Mouse (Mus musculus) neural tube, postnatal 0 days (tissue): ENCODE measurements around the gene Pllp. TPM values are rescaled to one million over a fixed set of nuclear protein-coding genes. Genes with fewer than 3 reads are reported as not detected.

Source experiments
- polyA plus RNA-seq: library from polyadenylated mRNA; unstranded; fragments of >200 nt; fragmentation: Nextera tagmentation; extraction: Ambion mirVana; gene quantifications from 2 replicates; pipeline ENCODE4 v1.2.1, GENCODE M21; 2015

Pllp gene
- polyA plus RNA-seq, result 33.5 and 39.9 TPM in 2 replicates

DNA sequence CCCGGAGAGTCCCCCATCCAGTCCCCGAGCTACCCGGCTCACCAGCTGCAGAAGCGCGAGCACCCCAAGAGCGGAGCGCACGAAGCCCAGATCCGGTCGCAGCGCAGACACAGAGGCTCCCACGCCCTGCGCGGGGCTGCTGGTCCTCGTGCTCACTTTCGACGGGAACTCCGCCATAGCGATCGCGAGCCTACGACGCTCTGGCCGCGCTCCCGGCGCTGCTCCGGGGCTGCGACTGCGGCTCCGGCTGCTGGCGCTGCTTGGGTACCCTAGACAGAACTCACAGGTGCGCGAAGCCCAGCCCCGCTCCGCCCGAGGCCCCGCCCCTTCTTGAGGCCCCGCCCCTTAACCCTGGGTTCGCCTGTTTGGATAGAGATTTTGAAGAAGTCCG lies at the start of gene Pllp:
Pllp (minus strand) TSS at position 285 of the 391 bp plus-strand sequence.

DNA sequence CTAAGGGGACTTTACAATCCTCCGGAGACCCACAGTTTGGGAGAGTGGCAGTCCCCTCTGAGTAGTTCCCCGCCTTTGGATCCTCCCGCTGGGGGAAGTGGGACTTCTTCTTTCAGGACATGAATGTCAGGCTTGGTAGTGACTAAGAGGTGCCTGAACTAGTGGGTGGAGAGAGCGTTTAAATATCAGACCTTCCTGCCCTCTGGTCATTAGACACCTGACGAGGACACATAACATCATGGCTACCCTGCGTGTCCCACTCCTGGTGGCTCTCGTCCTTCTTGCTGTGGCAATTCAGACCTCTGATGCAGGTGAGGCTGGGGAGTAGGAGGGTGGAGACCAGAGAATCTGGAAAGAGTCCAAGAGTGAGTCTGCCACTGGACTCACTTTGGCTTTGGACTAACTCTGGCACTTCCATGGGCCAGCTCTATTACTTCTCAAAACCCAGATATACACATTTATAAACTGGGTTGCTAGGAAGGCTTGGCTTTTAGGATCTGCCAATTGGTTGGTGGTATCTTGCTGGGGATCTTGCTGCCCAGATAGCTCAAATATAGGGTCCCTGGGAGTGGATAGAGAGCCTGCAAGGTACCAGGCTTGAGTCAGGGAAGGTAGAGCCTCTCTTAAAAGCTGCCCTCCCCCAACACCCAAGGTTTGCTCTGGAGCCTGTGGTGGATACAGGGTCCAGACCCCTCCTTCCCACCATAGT lies 49.6 kb upstream of the Pllp start, which contains the start of gene Ccl22:
Ccl22 (plus strand) TSS at position 115 of the 709 bp plus-strand sequence.

DNA sequence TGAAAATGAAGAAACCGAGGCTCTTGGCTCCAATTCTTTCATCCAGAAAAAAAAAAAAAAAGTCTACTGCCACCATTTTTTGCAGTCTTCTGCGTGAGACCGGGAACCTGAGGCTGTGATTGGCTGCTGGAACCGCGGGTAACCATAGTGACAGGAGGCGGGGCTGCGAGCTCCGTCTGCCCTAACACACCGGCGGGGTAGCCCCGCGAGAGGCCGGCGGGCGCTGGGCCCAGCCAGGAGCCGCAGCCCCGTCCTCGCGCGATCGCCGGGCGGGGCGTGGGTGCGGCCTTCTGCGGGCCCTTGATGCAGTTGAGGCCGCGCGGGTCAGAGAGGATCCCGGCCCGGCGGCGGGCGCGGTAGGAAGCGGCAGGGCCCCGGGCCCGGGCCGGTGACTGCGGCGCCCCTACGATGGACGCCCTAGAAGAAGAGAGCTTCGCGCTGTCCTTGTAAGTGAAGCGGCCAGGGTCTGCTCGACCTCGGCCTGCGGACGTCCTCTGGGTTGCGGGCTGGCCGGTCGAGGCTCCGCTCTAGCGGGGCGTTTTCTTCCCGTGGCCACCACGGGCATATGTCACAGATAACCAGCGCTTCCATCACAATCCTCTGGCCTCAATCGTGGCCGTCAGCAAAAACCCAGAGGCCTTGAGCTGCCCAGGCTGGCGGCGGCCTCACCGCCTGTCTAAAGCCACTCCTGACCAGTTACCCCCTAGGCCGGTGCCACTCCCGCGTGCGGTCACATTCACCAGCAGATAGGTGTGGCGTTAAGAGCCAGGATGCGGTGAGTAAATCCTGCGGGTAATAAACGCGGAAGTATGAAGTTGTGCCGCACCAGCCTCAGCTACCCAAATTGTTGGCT lies 29.4 kb downstream of the Pllp start, which contains the start of gene Arl2bp:
Arl2bp (plus strand) TSS at position 145 of the 853 bp plus-strand sequence.

Other genes with a start within 250 kb of the Pllp start
- 69.4 and 70.9 TPM in 2 replicates for gene Cpne2, start 163.3 kb downstream of the Pllp start, polyA plus RNA-seq
- gene Rspry1, start 94.3 kb downstream of the Pllp start, polyA plus RNA-seq, result 35.0 and 38.7 TPM in 2 replicates
- 58.9 and 63.6 TPM in 2 replicates for gene Fam192a, start 94.3 kb downstream of the Pllp start, polyA plus RNA-seq
- 215 and 217 TPM in 2 replicates for gene Arl2bp, start 29.7 kb downstream of the Pllp start, polyA plus RNA-seq
- 0.14 TPM in 1 of 2 replicates, not detected in the other for gene Ccl22, start 49.3 kb upstream of the Pllp start, polyA plus RNA-seq
- gene Cx3cl1, start 75.7 kb upstream of the Pllp start, polyA plus RNA-seq, result 117 and 123 TPM in 2 replicates
- gene Ccl17, start 114.2 kb upstream of the Pllp start, polyA plus RNA-seq, result 5.8 and 6.6 TPM in 2 replicates
- 61.8 and 63.5 TPM in 2 replicates for gene Coq9, start 142.0 kb upstream of the Pllp start, polyA plus RNA-seq
- 144 and 148 TPM in 2 replicates for gene Ciapin1, start 142.1 kb upstream of the Pllp start, polyA plus RNA-seq
- 106 and 125 TPM in 2 replicates for gene Polr2c, start 161.2 kb upstream of the Pllp start, polyA plus RNA-seq
- 80.2 and 87.4 TPM in 2 replicates for gene Dok4, start 180.1 kb upstream of the Pllp start, polyA plus RNA-seq
- 5.6 and 5.8 TPM in 2 replicates for gene Ccdc102a, start 221.8 kb upstream of the Pllp start, polyA plus RNA-seq
- 0.11 TPM in 1 of 2 replicates, not detected in the other for gene Adgrg5, start 227.4 kb upstream of the Pllp start, polyA plus RNA-seq